Mouse (Mus musculus): Measurements from ENCODE around the gene Mgme1. TPM values are rescaled to one million over a fixed set of nuclear protein-coding genes. Genes with fewer than 3 reads are reported as not detected.

Mgme1 gene
- polyA plus RNA-seq, 1 experiment from 2014 or later = 6.8 TPM

GRCm38 (mm10) chr2:144230498-144230897, 40.0 kb upstream of the Mgme1 start:
- no peaks in the 10 kb centered on the region for H3K9me3 ChIP-seq (ENCODE audit: low read length)
- no peaks in the 10 kb centered on the region for H3K4me1 ChIP-seq (ENCODE audit: insufficient read depth, low read depth, low read length)
- H3K9ac ChIP-seq (replicated peaks; ENCODE audit: low read depth) = no peak overlapping the region
- TF ChIP-seq CTCF (IDR thresholded peaks at IDR 0.05) (no peak), EP300 (IDR thresholded peaks at IDR 0.05) (no peak)
- ATAC-seq (no peak), DNase-seq (ENCODE audit: low spot score) (no peak)
- H3K27ac ChIP-seq (ENCODE audit: low read length) = no peak overlapping the region
- H3K4me3 ChIP-seq (ENCODE audit: low read depth, low read length) = no peak overlapping the region
- 11% methylated on average over 7 of the region's 7 CpGs for WGBS
- H3K4me2 ChIP-seq (replicated peaks; ENCODE audit: low read depth, low read length) = no peak overlapping the region
- no peaks in the 10 kb centered on the region for H3K27me3 ChIP-seq (replicated peaks; ENCODE audit: insufficient read depth, low read length)
- H3K36me3 ChIP-seq (ENCODE audit: insufficient read depth, low read length) = no peaks in the 10 kb centered on the region

GRCm38 (mm10) chr2:144231115-144231514, 39.3 kb upstream of the Mgme1 start:
- WGBS = 60% methylated on average over 5 of the region's 5 CpGs
- no peaks in the 10 kb centered on the region for H3K4me1 ChIP-seq (ENCODE audit: insufficient read depth, low read depth, low read length)
- no peak overlapping the region for H3K27ac ChIP-seq (ENCODE audit: low read length)
- no peak overlapping the region for H3K4me3 ChIP-seq (ENCODE audit: low read depth, low read length)
- DNase-seq (ENCODE audit: low spot score) (no peak), ATAC-seq (no peak)
- H3K27me3 ChIP-seq (replicated peaks; ENCODE audit: insufficient read depth, low read length) = no peaks in the 10 kb centered on the region
- no peak overlapping the region for H3K9ac ChIP-seq (replicated peaks; ENCODE audit: low read depth)
- H3K9me3 ChIP-seq (ENCODE audit: low read length) = no peaks in the 10 kb centered on the region
- no peak for TF ChIP-seq CTCF (IDR thresholded peaks at IDR 0.05)
- TF ChIP-seq EP300 (IDR thresholded peaks at IDR 0.05) = no peak
- H3K36me3 ChIP-seq (ENCODE audit: insufficient read depth, low read length) = no peaks in the 10 kb centered on the region
- H3K4me2 ChIP-seq (replicated peaks; ENCODE audit: low read depth, low read length) = no peak overlapping the region

GRCm38 (mm10) chr2:144233534-144233933, 36.9 kb upstream of the Mgme1 start:
- WGBS = 59% methylated on average over 3 of the region's 3 CpGs
- no peaks in the 10 kb centered on the region for H3K4me1 ChIP-seq (ENCODE audit: insufficient read depth, low read depth, low read length)
- ATAC-seq = no peak
- H3K27ac ChIP-seq (ENCODE audit: low read length) = no peak overlapping the region
- TF ChIP-seq CTCF (IDR thresholded peaks at IDR 0.05) (no peak), EP300 (IDR thresholded peaks at IDR 0.05) (no peak)
- H3K27me3 ChIP-seq (replicated peaks; ENCODE audit: insufficient read depth, low read length) = no peaks in the 10 kb centered on the region
- H3K9ac ChIP-seq (replicated peaks; ENCODE audit: low read depth) = no peak overlapping the region
- no peak overlapping the region for H3K4me3 ChIP-seq (ENCODE audit: low read depth, low read length)
- no peak overlapping the region for H3K4me2 ChIP-seq (replicated peaks; ENCODE audit: low read depth, low read length)
- H3K9me3 ChIP-seq (ENCODE audit: low read length) = no peaks in the 10 kb centered on the region
- H3K36me3 ChIP-seq (ENCODE audit: insufficient read depth, low read length) = no peaks in the 10 kb centered on the region
- no peak for DNase-seq (ENCODE audit: low spot score)

- DNase-seq (ENCODE audit: low spot score) (no peak), ATAC-seq (no peak)
- no peak overlapping the region for H3K9ac ChIP-seq (replicated peaks; ENCODE audit: low read depth)
Observed at GRCm38 (mm10) chr2:144235776-144236175, 34.7 kb upstream of the Mgme1 start.

GRCm38 (mm10) chr2:144236791-144237584, 33.5 kb upstream of the Mgme1 start:
- no peaks in the 10 kb centered on the region for H3K9me3 ChIP-seq (ENCODE audit: low read length)
- ATAC-seq = no peak
- H3K36me3 ChIP-seq (ENCODE audit: insufficient read depth, low read length) = no peaks in the 10 kb centered on the region
- H3K4me3 ChIP-seq (ENCODE audit: low read depth, low read length) = no peak overlapping the region
- H3K9ac ChIP-seq (replicated peaks; ENCODE audit: low read depth) = no peak overlapping the region
- no peak overlapping the region for H3K27ac ChIP-seq (ENCODE audit: low read length)
- H3K4me2 ChIP-seq (replicated peaks; ENCODE audit: low read depth, low read length) = no peak overlapping the region
- DNase-seq (ENCODE audit: low spot score) = no peak
- no peaks in the 10 kb centered on the region for H3K4me1 ChIP-seq (ENCODE audit: insufficient read depth, low read depth, low read length)
- 45% methylated on average over 9 of the region's 9 CpGs for WGBS
- no peak for TF ChIP-seq EP300 (IDR thresholded peaks at IDR 0.05)
- TF ChIP-seq CTCF (IDR thresholded peaks at IDR 0.05) = no peak
- H3K27me3 ChIP-seq (replicated peaks; ENCODE audit: insufficient read depth, low read length) = no peaks in the 10 kb centered on the region

More at GRCm38 (mm10) chr2:144235776-144236175, 34.7 kb upstream of the Mgme1 start:
- no peak for TF ChIP-seq CTCF (IDR thresholded peaks at IDR 0.05)
- no peak for TF ChIP-seq EP300 (IDR thresholded peaks at IDR 0.05)
- H3K4me2 ChIP-seq (replicated peaks; ENCODE audit: low read depth, low read length) = no peak overlapping the region
- H3K27me3 ChIP-seq (replicated peaks; ENCODE audit: insufficient read depth, low read length) = no peaks in the 10 kb centered on the region
- no peaks in the 10 kb centered on the region for H3K36me3 ChIP-seq (ENCODE audit: insufficient read depth, low read length)
- no peak overlapping the region for H3K4me3 ChIP-seq (ENCODE audit: low read depth, low read length)
- 50% methylated on average over 3 of the region's 3 CpGs for WGBS
- no peaks in the 10 kb centered on the region for H3K9me3 ChIP-seq (ENCODE audit: low read length)
- no peak overlapping the region for H3K27ac ChIP-seq (ENCODE audit: low read length)
- no peaks in the 10 kb centered on the region for H3K4me1 ChIP-seq (ENCODE audit: insufficient read depth, low read depth, low read length)

- WGBS = 74% methylated on average over 6 of the region's 6 CpGs
- TF ChIP-seq CTCF (IDR thresholded peaks at IDR 0.05) = no peak
- no peak for TF ChIP-seq EP300 (IDR thresholded peaks at IDR 0.05)
- ATAC-seq (peak; percentile 32; the same call in 1 of the 2 replicates), DNase-seq (ENCODE audit: low spot score) (no peak)
- no peak overlapping the region for H3K9ac ChIP-seq (replicated peaks; ENCODE audit: low read depth)
- H3K9me3 ChIP-seq (ENCODE audit: low read length) = no peaks in the 10 kb centered on the region
- no peak overlapping the region for H3K4me2 ChIP-seq (replicated peaks; ENCODE audit: low read depth, low read length)
- H3K36me3 ChIP-seq (ENCODE audit: insufficient read depth, low read length) = no peaks in the 10 kb centered on the region
- no peak overlapping the region for H3K27ac ChIP-seq (ENCODE audit: low read length)
- H3K4me3 ChIP-seq (ENCODE audit: low read depth, low read length) = no peak overlapping the region
- no peaks in the 10 kb centered on the region for H3K4me1 ChIP-seq (ENCODE audit: insufficient read depth, low read depth, low read length)
- H3K27me3 ChIP-seq (replicated peaks; ENCODE audit: insufficient read depth, low read length) = no peaks in the 10 kb centered on the region
Observed at GRCm38 (mm10) chr2:144238341-144238740, 32.1 kb upstream of the Mgme1 start.
